Mouse (Mus musculus) ES-E14 (cell line): Measurements from ENCODE around the gene Tsr3. TPM values are rescaled to one million over a fixed set of nuclear protein-coding genes. Genes with fewer than 3 reads are reported as not detected.

Experiments
- DNase-seq: peaks from one replicate; pipeline ENCODE4 v3.0.0-alpha.2; 2013; ENCODE audit warnings: low read depth, low spot score
- H3K27ac ChIP-seq: 2 replicates; pipeline ENCODE4 v1.5.1; 2012; ENCODE audit warnings: low read depth, mild to moderate bottlenecking, low read length, moderate library complexity, mixed read lengths; ENCODE audit not compliant: poor library complexity, insufficient read depth, severe bottlenecking
- H3K36me3 ChIP-seq: 2 replicates; pipeline ENCODE4 v1.6.1; 2012; ENCODE audit warnings: mild to moderate bottlenecking, low read length, moderate library complexity, mixed read lengths; ENCODE audit not compliant: control insufficient read depth, poor library complexity, insufficient read depth, severe bottlenecking
- H3K4me1 ChIP-seq, 2 experiments: fragments of 150-350 bp in 1 of 2; sonication (generic) in 1 of 2; 2 replicates each; pipeline ENCODE4 v1.6.1; 2012; ENCODE audit warnings: low read length in 2 of 2, mild to moderate bottlenecking in 1 of 2, mixed read lengths in 1 of 2; ENCODE audit not compliant: control insufficient read depth in 2 of 2, insufficient read depth in 2 of 2, poor library complexity in 1 of 2
- H3K4me3 ChIP-seq, 2 experiments: fragments of 150-350 bp in 1 of 2; sonication (generic) in 1 of 2; 2 replicates each; pipeline ENCODE4 v1.5.1; 2012; ENCODE audit warnings: low read length in 2 of 2, low read depth in 1 of 2, mild to moderate bottlenecking in 1 of 2, mixed read lengths in 1 of 2; ENCODE audit not compliant: insufficient read depth in 1 of 2, poor library complexity in 1 of 2, severe bottlenecking in 1 of 2
- H3K9ac ChIP-seq: 2 replicates; pipeline ENCODE4 v1.6.1; 2012; ENCODE audit warnings: low read depth, mild to moderate bottlenecking, low read length, mixed read lengths; ENCODE audit not compliant: poor library complexity, insufficient read depth, severe bottlenecking
- H3K9me3 ChIP-seq: fragments of 150-350 bp; sonication (generic); 2 replicates; pipeline ENCODE4 v1.6.1; 2012; ENCODE audit warnings: low read depth, mild to moderate bottlenecking, low read length; ENCODE audit not compliant: control insufficient read depth, insufficient read depth
- CHD2 ChIP-seq: IDR thresholded peaks from 2 replicates; pipeline ENCODE4 v1.6.1; 2014; ENCODE audit warnings: mild to moderate bottlenecking, low read depth, low read length, inconsistent platforms
- HCFC1 ChIP-seq: IDR thresholded peaks from 2 replicates; pipeline ENCODE4 v1.6.1; 2012; ENCODE audit warnings: low read length, inconsistent platforms, borderline replicate concordance; ENCODE audit not compliant: insufficient read depth
- MAFK ChIP-seq: IDR thresholded peaks from 2 replicates; pipeline ENCODE4 v1.6.1; 2014; ENCODE audit warnings: mild to moderate bottlenecking, low read depth, low read length, inconsistent platforms; ENCODE audit not compliant: insufficient read depth
- ZC3H11A ChIP-seq: IDR thresholded peaks from 2 replicates; pipeline ENCODE4 v1.6.1; 2012; ENCODE audit warnings: low read depth, mild to moderate bottlenecking, inconsistent platforms, low read length, borderline replicate concordance
- ZNF384 ChIP-seq: IDR thresholded peaks from 2 replicates; pipeline ENCODE4 v1.6.1; 2012; ENCODE audit warnings: low read depth, low read length, inconsistent platforms
- in situ Hi-C, 2 experiments: fragments of 600-800 bp; cut with MboI; formaldehyde crosslinking; loops; one replicate each; pipeline ENCODE4 v1.15.1; 2025; ENCODE audit warnings: low sequenced_read_pairs in 2 of 2, inconsistent platforms in 1 of 2; ENCODE audit not compliant: unreplicated experiment in 2 of 2
- total RNA-seq: library from RNA; depleted of rRNA; stranded (reverse); fragments of 300-350 nt; gene quantifications from 2 replicates; pipeline ENCODE4 v1.2.3, GENCODE M21; 2012

Tsr3 gene
- total RNA-seq, 1 experiment: 34.9 TPM

DNA sequence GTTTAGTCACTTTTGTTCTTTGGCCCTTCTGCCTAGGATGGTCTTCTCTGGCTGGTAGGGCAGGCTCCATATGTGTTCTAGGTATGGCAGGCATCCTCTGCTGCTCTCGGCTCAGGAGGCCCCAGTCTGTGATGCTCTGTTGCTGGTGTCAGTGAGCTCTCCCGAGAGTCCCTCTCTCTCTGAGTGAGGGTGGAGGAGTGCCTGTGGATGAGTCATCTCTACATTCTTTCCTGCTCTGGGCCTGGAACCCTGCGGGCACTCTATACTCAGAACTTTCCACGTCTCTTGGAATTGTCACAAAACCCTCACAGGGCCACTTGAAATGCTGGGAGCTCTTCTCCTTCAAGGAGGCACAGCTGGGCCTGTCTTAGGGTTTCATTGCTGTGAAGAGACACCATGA, 28.3 kb upstream of the Tsr3 start:
- Histone ChIP-seq H3K4me3 (no peak overlapping the region), H3K9ac (no peak overlapping the region), H3K27ac (no peak overlapping the region), H3K9me3 (no peaks in the 10 kb centered on the region), H3K36me3 (peaks cover 26% of the 10 kb centered on the region; the same call in 1 of the 2 replicates), H3K4me1 (no peaks in the 10 kb centered on the region)
- TF ChIP-seq ZNF384 (no peak), MAFK (no peak), CHD2 (no peak), HCFC1 (no peak), ZC3H11A (no peak)
- in situ Hi-C loops: no loop called here
- DNase-seq: no peak

DNA sequence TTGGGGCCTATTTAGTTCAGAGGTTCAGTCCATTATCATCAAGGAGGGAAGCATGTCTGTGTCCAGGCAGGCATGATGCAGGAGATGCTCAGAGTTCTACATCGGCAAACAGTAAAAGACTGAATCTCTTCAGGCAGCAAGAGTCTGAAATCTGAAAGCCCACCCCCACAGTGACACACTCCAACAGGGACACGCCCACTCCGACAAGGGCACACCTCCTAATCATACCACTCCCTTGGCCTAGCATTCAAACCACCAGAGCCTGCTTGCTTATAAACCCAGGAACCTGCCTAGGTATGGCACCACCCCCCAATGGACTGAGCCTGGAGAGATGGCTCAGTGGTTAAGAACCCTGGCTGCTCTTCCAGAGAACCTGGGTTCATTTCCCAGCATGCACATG, 24.5 kb upstream of the Tsr3 start:
- Histone ChIP-seq H3K4me3 (no peak overlapping the region), H3K9me3 (no peaks in the 10 kb centered on the region), H3K36me3 (peaks cover 18% of the 10 kb centered on the region; the same call in 1 of the 2 replicates), H3K4me1 (no peaks in the 10 kb centered on the region), H3K27ac (no peak overlapping the region), H3K9ac (no peak overlapping the region)
- DNase-seq: no peak
- in situ Hi-C loops: no loop called here
- TF ChIP-seq CHD2: no peak

- no peaks in the 10 kb centered on the region for H3K9me3 ChIP-seq
- DNase-seq: no peak
- peaks cover 2 to 8% of the 10 kb centered on the region in 2 experiments; a peak in 1 of 4 replicates for H3K4me1 ChIP-seq
- H3K27ac ChIP-seq: no peak overlapping the region
- in situ Hi-C loops: no loop called here
- no peak overlapping the region for H3K9ac ChIP-seq
- H3K4me3 ChIP-seq: no peak overlapping the region
- TF ChIP-seq CHD2: no peak
- no peak for TF ChIP-seq MAFK
- no peak for TF ChIP-seq ZC3H11A
- TF ChIP-seq HCFC1: no peak
- TF ChIP-seq ZNF384: no peak
- peaks cover 6% of the 10 kb centered on the region; the same call in 1 of the 2 replicates for H3K36me3 ChIP-seq
These were observed 21.0 kb upstream of the Tsr3 start for GRCm38 (mm10) chr17:25218967-25219366.

DNA sequence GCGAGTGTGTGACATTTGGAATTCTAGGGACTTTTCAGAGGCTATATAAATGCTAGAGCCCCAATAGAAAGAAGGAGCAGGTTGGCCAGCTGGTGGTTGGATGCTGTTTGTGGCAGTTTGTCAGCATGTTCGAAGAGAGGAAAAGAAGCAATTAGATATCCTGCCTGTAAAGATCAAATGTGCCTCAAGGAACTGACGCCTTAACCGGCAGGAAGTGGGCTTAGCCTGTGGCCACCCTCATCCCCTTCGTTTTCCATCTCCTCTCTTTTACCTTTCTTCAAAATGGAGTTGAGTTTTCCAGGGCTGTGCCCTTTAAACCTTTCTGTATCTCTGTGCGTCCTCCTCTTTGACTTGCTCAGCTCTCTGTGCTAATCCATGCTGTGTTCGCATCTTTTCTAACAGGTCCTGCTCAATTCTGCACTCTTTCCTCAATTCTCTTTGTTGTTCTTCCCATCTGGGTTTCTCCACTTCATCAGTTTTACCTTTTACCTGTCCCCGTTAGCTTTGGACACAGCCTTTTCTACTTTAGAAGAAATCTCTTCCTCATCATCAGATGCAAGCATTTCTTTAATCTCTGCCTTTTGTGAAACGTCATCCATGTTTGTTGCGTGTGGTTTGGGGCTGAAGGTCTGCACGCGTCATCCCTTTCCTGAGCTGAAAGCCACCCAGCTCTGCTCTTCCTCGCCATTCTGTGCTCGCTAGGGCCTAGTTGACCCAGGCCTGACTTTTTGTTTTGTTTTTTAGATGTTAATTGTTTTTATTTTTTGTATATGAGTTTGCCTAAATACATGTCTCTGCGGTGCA, 20.3 kb upstream of the Tsr3 start:
- no peak overlapping the region for H3K9ac ChIP-seq

GRCm38 (mm10) chr17:25220746-25221145, 19.2 kb upstream of the Tsr3 start:
- peaks cover 2 to 8% of the 10 kb centered on the region in 2 experiments; a peak in 1 of 4 replicates for H3K4me1 ChIP-seq
- no peaks in the 10 kb centered on the region for H3K9me3 ChIP-seq
- DNase-seq: no peak
- H3K9ac ChIP-seq: no peak overlapping the region
- in situ Hi-C loops: no loop called here
- TF ChIP-seq CHD2: no peak
- TF ChIP-seq HCFC1: no peak
- no peak for TF ChIP-seq ZC3H11A
- TF ChIP-seq ZNF384: no peak
- TF ChIP-seq MAFK: no peak
- no peak overlapping the region for H3K4me3 ChIP-seq
- peaks cover 6% of the 10 kb centered on the region; the same call in 1 of the 2 replicates for H3K36me3 ChIP-seq
- H3K27ac ChIP-seq: no peak overlapping the region

More for the DNA sequence above, 20.3 kb upstream of the Tsr3 start:
- in situ Hi-C loops: no loop called here
- no peak overlapping the region for H3K27ac ChIP-seq
- peaks cover 2 to 8% of the 10 kb centered on the region in 2 experiments; a peak in 1 of 4 replicates for H3K4me1 ChIP-seq
- no peak overlapping the region for H3K4me3 ChIP-seq
- peaks cover 4% of the 10 kb centered on the region; the same call in 1 of the 2 replicates for H3K36me3 ChIP-seq
- TF ChIP-seq ZNF384 (no peak), HCFC1 (no peak), ZC3H11A (no peak), CHD2 (no peak), MAFK (no peak)
- DNase-seq: no peak
- H3K9me3 ChIP-seq: no peaks in the 10 kb centered on the region
